In the genomic region with DNA sequence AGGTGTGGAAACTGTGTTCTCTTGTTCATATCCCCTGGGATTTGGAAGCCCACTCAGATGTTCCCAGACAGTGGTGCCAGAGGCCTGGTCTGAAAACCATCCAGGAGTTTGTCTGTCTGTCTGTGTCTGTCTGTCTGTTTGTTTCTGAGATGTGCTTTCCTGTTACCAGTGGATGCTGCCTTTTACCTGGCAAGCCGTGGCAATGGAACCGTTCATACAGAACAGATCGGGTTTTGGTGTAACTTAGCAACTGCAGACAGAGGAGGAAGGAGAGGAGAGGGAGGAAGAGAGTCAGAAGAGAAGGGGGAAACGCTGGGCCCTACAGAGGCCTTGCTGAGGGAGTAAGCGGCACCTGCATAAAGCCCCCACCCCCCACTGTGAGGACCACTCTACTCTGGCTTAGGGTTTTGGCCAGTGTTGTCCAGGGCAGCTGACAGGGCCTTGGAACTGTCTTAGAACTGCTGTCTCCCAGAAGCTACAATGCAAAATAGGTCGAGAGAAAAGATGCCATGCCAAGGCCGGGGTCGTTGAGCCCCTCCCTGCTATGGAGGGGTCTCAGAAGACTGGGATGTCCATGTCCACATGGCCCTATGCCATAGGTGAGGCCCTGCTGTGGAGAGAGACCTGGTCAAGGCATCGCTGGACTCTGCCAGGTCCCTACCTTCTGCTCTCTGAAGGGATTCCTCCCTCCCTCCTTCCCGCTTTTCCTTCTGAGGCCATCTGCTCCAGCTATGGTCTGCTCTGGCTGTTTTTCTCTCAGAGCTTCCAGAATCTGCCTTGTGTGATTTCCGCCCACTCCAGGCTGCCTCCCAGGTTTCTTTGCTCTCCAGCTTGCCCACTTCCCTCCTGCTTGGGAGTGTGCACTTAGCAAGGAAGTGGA, we compare ENCODE assay signal across 12 mouse cellular contexts. TPM values are rescaled to one million over a fixed set of nuclear protein-coding genes. Genes with fewer than 3 reads are reported as not detected.
DNase-seq lines count a peak whose midpoint lies in the region; ATAC-seq and TF ChIP-seq lines count a peak whose summit lies in the region.
"Had no signal": no experiment of that assay in that cellular context is flagged by ENCODE, and none has a peak within 500 bp of the region (broad histone marks: within the 10 kb centered on the region; RNA-seq: fewer than 3 reads in every experiment).

No protein-coding gene starts in this region.

- TF ChIP-seq CTCF in heart, adult 2 months (IDR thresholded peaks at IDR 0.05) = no peak

- intact Hi-C loops in left cerebral cortex, postnatal 10 days (cut with DNase I) = loop anchor here (5.0 kb wide), 1 partner anchor 71 kb away; no protein-coding TSS in a partner anchor
- intact Hi-C loops in heart, adult 2 months (cut with DNase I) = no loop called here

- no peak overlapping the region for H3K4me2 ChIP-seq in forebrain, embryonic 14.5 days (ENCODE audit: low read length)
- no peak overlapping the region for H3K4me2 ChIP-seq in forebrain, embryonic 13.5 days
- H3K4me2 ChIP-seq: liver, embryonic 15.5 days had no signal

- no peak overlapping the region for H3K4me3 ChIP-seq in forebrain, embryonic 14.5 days (ENCODE audit: low read depth, low read length)
- H3K4me3 ChIP-seq in forebrain, embryonic 13.5 days = no peak overlapping the region
- H3K4me3 ChIP-seq in heart, adult 2 months = no peak overlapping the region
- H3K4me3 ChIP-seq: liver, embryonic 15.5 days; megakaryocyte, embryonic 14.5 days had no signal

- H3K9ac ChIP-seq in forebrain, embryonic 14.5 days (ENCODE audit: low read length) = no peak overlapping the region
- no peak overlapping the region for H3K9ac ChIP-seq in forebrain, embryonic 13.5 days
- H3K9ac ChIP-seq in heart, adult 2 months (ENCODE audit: low read depth, low read length) = no peak overlapping the region
- H3K9ac ChIP-seq: liver, embryonic 15.5 days had no signal

- H3K79me2 ChIP-seq in heart, adult 2 months (replicated peaks; ENCODE audit: control insufficient read depth, insufficient read depth, low read length) = no peaks in the 10 kb centered on the region

- DNase-seq in forebrain, embryonic 14.5 days (ENCODE audit: low spot score) = peak; percentile 7
- DNase-seq in brain, adult 2 months (ENCODE audit: low read depth, low spot score) = peak; percentile 98
- DNase-seq in left cerebral cortex, postnatal 10 days (ENCODE audit: extremely low spot score in 1 of 2, low spot score in 2 of 2) = peak; percentile 62 to 73
- no peak for DNase-seq in urinary bladder, adult 2 months (ENCODE audit: low spot score)
- DNase-seq in gastrocnemius, postnatal 10 days = no peak
- no peak for DNase-seq in heart, adult 2 months
- DNase-seq: kidney, postnatal 36 days had no signal

- no peaks in the 10 kb centered on the region for H3K9me3 ChIP-seq in forebrain, embryonic 14.5 days (replicated peaks; ENCODE audit: control insufficient read depth, low read length)
- no peaks in the 10 kb centered on the region for H3K9me3 ChIP-seq in forebrain, embryonic 13.5 days (replicated peaks)
- H3K9me3 ChIP-seq: liver, embryonic 15.5 days; megakaryocyte, embryonic 14.5 days had no signal

- TF ChIP-seq POLR2A in heart, adult 2 months (IDR thresholded peaks at IDR 0.05; ENCODE audit: insufficient read depth, low read depth, low read length) = no peak

- H3K27ac ChIP-seq in forebrain, embryonic 14.5 days (ENCODE audit: low read depth, low read length) = no peak overlapping the region
- H3K27ac ChIP-seq in forebrain, embryonic 13.5 days = no peak overlapping the region
- no peak overlapping the region for H3K27ac ChIP-seq in heart, adult 2 months
- H3K27ac ChIP-seq: liver, embryonic 15.5 days had no signal

- peaks cover 28% of the 10 kb centered on the region for H3K27me3 ChIP-seq in forebrain, embryonic 14.5 days (replicated peaks; ENCODE audit: control insufficient read depth, insufficient read depth, low read length)
- H3K27me3 ChIP-seq in forebrain, embryonic 13.5 days = peaks cover 39% of the 10 kb centered on the region
- H3K27me3 ChIP-seq in heart, adult 2 months (ENCODE audit: control insufficient read depth, insufficient read depth, low read length) = peaks cover 8% of the 10 kb centered on the region

- no peak for ATAC-seq in forebrain, embryonic 14.5 days
- ATAC-seq in forebrain, embryonic 13.5 days = no peak
- peak; percentile 50 for ATAC-seq in frontal cortex, adult (ENCODE audit: low TSS enrichment)

- no peaks in the 10 kb centered on the region for H3K36me3 ChIP-seq in forebrain, embryonic 14.5 days (ENCODE audit: control insufficient read depth, insufficient read depth, low read length)
- H3K36me3 ChIP-seq in forebrain, embryonic 13.5 days (ENCODE audit: poor library complexity, severe bottlenecking) = no peaks in the 10 kb centered on the region
- H3K36me3 ChIP-seq in heart, adult 2 months (ENCODE audit: control insufficient read depth, insufficient read depth, low read length) = no peaks in the 10 kb centered on the region
- H3K36me3 ChIP-seq: liver, embryonic 15.5 days had no signal

- H3K4me1 ChIP-seq in forebrain, embryonic 14.5 days (ENCODE audit: control insufficient read depth, insufficient read depth, low read length) = peaks cover 7% of the 10 kb centered on the region
- H3K4me1 ChIP-seq in forebrain, embryonic 13.5 days = peaks cover 20% of the 10 kb centered on the region
- no peaks in the 10 kb centered on the region for H3K4me1 ChIP-seq in heart, adult 2 months (ENCODE audit: control insufficient read depth, insufficient read depth, low read length)
- H3K4me1 ChIP-seq: liver, embryonic 15.5 days had no signal

- TF ChIP-seq EP300 in heart, adult 2 months (IDR thresholded peaks at IDR 0.05; ENCODE audit: insufficient read depth, low read depth, low read length) = no peak

- WGBS in forebrain, embryonic 14.5 days = 71% methylated on average over 11 of the region's 11 CpGs
- WGBS in forebrain, embryonic 13.5 days = 74% methylated on average over 11 of the region's 11 CpGs
- 78% methylated on average over 11 of the region's 11 CpGs for WGBS in heart, adult 2 months

RNA-seq across cellular contexts. Expression of gene Rasgef1a, which starts 2.0 kb away (rescaled TPM):
- 1.4 and 1.5 TPM in 2 replicates for polyA plus RNA-seq in forebrain, embryonic 14.5 days (2014; fragmentation: Nextera tagmentation; extraction: Ambion mirVana)
- 0.57 and 1.5 TPM in 2 replicates for polyA plus RNA-seq in forebrain, embryonic 13.5 days (2015; fragmentation: Nextera tagmentation; extraction: Ambion mirVana)
- 10 to 100 TPM; 79.8 to 88.2 TPM for total RNA-seq in left cerebral cortex, postnatal 10 days (2021)
- 1.0 and 1.1 TPM in 2 replicates for polyA plus RNA-seq in urinary bladder, adult 2 months (2012; rRNA removed)
- under 1 TPM; 0.47 to 0.80 TPM for total RNA-seq in gastrocnemius, postnatal 10 days (2021)
- under 1 TPM; 0.18 to 0.37 TPM for total RNA-seq in heart, adult 2 months (2021)
- 0.26 and 0.37 TPM in 2 replicates for polyA plus RNA-seq in heart, adult 2 months (2012; rRNA removed)
- total RNA-seq: common myeloid progenitor, adult 5-6 weeks had no signal

Comparison
In these comparisons a context has a peak if more than half of its experiments do, and no peak if none do; other contexts are left out.
1. DNase-seq: peak in forebrain, embryonic 14.5 days (single experiment), brain, adult 2 months (single experiment) and left cerebral cortex, postnatal 10 days (2 of 2); none in urinary bladder, adult 2 months (single experiment), gastrocnemius, postnatal 10 days (single experiment) and heart, adult 2 months (0 of 2).